Mouse (Mus musculus) spleen, embryonic (tissue): ENCODE measurements at regions not wholly inside any gene's neighbourhood (a gene's known extent, or its start where the extent isn't known, plus 50 kb on each side); places are given as distances from the start of the nearest gene placed in this dataset.

ENCODE experiments used
- CTCF ChIA-PET: fragments of 350-600 bp; sonication (Branson Sonifier 250); formaldehyde crosslinking; loops from one replicate; lab custom pipeline; 2022; lab: Charles Lee

DNA sequence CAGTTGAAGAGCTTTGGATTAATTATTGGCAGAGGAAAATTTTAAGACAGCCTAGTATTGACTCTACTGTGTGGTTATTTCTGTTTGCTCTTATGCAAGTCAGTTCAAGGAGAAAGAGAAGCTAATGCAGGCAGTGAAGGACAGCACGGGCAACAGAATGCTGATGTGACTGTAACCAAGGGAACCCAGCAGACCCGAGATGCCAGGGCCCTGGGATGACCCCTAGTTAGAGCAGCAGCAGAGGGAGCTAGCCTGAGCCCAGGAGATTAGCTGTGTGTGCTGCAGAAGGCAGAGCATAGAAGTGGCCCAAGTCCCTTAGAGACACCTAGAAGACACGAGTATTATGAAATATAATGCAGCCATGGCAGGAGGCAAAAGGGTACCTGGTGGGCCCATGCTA, 223.7 kb upstream of the Pfn2 start:
- CTCF ChIA-PET: no interaction called here

GRCm38 (mm10) chr3:58072230-58072839, 224.5 kb upstream of the Pfn2 start:
- CTCF ChIA-PET: interaction anchor here (0.6 kb wide), 1 partner anchor 368 kb away, joined by 6 read pairs; no protein-coding TSS in a partner anchor

- CTCF ChIA-PET: no interaction called here
These were observed 241.7 kb upstream of the Pfn2 start for GRCm38 (mm10) chr3:58089344-58090139.

- CTCF ChIA-PET: no interaction called here
These were observed 242.5 kb upstream of the Pfn2 start for GRCm38 (mm10) chr3:58090396-58090795.

GRCm38 (mm10) chr3:58091466-58092176, 243.7 kb upstream of the Pfn2 start:
- CTCF ChIA-PET: no interaction called here

DNA sequence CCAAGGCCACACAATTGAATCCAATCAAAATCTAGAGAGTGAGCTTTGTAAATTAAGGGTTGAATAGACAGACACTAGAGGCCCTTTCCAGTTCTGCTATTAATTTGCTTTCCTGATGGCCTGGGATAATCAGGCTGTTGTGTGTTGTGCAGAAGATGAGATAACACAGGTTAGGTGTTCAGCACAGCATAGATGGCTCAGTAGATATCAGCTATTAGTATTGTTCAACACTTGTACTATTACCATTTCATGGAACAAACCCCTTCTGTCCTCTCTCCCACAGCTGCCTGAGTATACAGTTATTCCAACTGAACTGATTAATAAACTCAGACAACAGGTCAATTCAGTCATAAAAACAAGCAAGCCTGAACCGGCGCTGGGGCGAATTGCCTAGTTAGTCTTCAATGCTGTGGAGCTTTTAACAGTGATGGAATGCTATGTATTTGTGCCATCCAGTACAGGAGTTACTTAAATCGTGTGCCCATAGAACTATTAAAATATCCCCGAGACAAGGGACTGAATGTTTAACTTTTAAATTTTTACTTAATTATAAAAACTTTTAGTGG, 263.1 kb upstream of the Pfn2 start:
- CTCF ChIA-PET: no interaction called here

GRCm38 (mm10) chr3:58112431-58112856, 264.6 kb upstream of the Pfn2 start:
- CTCF ChIA-PET: no interaction called here

DNA sequence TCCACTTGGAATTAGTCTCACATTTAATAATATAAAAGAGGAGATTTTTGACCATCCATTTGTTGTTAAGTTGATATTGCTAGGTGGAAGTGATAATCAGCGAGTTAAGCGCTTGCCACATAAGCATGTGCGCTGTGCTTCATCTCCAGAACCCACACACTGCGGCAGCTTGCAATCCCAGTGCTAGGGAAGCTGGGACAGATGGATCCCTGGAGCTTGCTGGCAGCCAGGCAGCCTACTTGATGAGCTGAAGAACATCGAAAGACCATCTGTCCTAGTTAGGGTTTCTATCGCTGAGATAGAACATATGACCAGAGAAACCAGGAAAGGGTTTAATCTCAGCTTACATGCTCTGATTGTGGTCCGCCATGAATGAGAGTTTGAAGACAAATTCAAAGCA, 266.1 kb upstream of the Pfn2 start:
- CTCF ChIA-PET: no interaction called here

- CTCF ChIA-PET: no interaction called here
These were observed 267.6 kb upstream of the Pfn2 start for GRCm38 (mm10) chr3:58115511-58115910.

DNA sequence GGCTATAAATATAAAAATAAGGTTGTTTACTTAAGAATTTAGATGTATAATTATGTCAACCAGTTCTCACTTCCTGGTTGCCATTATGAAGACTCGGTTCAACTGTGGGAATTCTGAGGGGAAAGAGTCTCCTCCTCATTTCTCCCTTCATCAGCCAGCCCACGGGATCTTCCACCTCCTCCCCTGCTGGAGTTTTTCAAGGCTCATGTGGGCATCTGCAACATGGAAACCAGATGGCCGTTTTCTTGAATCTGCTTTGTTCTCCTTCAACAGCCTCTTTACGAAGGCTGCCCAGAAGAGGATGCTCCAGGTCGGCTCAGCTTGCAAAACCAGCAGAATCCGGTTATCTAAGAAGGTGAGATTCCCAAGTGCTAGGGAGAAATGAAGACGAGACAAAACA, 269.0 kb upstream of the Pfn2 start:
- CTCF ChIA-PET: no interaction called here

GRCm38 (mm10) chr3:58120051-58120450, 272.2 kb upstream of the Pfn2 start:
- CTCF ChIA-PET: no interaction called here

DNA sequence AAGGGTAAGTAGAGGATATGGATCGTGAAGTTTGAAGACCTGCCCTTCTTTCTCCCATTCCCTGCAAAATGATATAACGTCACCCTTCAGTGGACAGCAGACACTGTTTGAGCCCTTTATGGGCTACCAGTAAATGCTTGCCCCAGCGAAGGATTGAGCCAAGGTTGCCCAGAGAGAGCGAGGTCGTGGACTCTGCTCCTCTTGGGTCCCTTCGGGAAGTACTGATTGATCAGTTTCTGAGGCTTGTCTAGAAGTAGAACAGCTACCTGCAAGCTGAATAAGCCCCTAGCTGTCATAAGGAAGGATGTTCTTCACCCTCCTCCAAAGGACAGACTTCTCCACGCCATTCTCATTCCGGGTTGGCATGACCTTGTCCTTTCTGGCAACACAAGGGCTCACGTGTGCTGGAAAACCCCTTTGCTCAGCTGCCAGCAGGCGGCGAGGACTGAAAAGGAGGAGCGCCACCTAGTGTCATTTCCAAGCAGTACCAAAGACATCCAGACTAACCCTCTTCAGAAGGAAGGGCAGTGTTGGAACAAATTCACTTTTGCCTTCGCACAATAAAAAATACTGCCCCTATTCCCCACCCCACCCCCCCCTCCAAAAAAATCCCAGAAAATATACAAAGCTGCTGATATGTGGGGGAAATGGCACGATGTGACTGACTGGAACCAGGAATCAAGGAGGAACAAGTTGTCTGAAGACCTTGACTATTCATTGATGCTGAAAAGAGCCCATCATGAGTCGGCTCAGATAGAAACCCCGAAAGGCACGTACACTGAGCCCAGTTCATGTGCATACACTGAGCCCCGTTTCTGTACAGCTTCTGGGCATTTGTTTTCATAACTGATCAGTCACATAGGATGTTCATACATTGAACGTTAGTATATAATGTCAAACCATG, 274.8 kb upstream of the Pfn2 start:
- CTCF ChIA-PET: interaction anchor here (0.6 to 0.7 kb wide), 2 partner anchors 456 to 1838 kb away, joined by 3 to 8 read pairs; no protein-coding TSS in a partner anchor

DNA sequence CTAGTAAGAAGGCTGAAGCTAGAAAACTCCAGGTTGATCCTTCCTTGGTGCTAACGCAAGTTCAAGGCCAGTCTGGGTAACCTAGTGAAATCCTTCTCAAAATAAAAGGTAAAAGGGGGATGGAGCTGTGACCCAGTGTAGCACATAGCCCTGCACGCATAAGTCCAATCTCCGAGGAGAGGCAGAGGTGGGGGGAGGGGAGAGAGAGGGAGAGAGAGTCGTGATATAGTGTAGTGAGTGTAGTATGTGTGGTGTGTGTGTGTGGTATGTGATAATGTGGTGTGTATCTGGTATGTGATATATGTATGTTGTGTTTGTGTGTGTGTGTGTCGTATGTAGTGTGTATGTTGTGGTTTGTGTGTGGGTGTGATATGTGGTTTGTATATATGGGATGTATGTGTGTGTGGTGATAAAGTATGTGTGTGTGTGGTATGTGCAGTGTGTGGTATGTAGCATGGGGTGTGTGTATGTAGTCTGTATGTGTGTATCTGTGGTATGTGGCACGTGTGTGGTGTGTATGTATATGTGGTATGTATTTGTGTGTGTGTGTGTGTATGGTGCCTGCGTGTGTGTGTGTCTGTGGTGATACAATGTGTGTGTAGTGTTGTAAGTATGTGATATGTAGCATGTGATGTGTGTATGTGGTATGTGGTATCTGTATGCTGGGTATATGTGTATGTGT, 275.7 kb upstream of the Pfn2 start:
- CTCF ChIA-PET: interaction anchor here (0.6 to 0.7 kb wide), 2 partner anchors 457 to 1838 kb away, joined by 3 to 8 read pairs; no protein-coding TSS in a partner anchor

GRCm38 (mm10) chr3:58124886-58125285, 277.0 kb upstream of the Pfn2 start:
- CTCF ChIA-PET: interaction anchor here (0.6 kb wide), 1 partner anchor 404 kb away, joined by 3 read pairs; no protein-coding TSS in a partner anchor

DNA sequence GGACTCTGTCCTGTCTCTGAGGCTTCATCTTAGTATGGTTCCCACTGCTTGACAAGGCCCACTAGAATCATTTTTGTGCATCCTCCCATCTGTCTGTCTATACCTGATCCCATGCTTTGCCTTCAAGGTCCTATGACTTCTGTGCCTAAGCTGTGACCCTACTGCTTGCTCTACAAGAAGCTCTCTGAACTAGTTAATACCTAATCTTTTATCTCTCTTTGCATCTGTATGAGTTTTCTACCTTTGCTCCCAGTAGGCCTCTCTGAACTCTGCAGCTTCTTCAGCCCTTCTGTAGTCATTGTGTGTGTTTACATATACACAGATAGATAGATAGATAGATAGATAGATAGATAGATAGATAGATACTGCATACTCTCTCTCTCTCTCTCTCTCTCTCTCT, 279.1 kb upstream of the Pfn2 start:
- CTCF ChIA-PET: no interaction called here

GRCm38 (mm10) chr3:58128059-58128458, 280.2 kb upstream of the Pfn2 start:
- CTCF ChIA-PET: no interaction called here

DNA sequence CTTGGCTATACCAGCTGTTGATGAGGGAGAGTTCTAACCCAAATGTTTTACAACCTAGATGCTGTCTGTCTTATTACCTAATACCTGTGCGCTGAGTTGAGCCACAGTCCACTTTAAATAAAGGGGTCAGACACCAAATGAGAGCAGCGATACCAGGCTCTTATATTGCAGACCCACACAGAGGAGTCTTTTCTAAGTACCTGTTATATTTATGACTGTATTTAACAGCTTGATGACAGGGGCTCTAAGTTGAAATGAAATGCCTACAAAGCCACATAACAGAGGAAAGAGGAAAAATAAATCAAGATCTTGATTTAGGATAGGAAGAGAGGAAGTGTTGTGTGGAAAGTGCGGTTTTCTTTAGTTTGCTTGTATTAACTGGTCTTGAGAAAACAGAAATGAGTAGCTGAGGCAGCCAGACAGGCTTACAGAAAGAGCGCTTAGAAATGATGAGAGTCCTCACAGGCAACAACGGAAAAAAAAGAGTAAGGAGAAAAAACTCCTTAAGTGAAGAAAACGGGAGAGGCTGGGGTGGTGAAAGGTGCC, 281.6 kb upstream of the Pfn2 start:
- CTCF ChIA-PET: interaction anchor here (0.6 kb wide), 1 partner anchor 512 kb away, joined by 3 read pairs; no protein-coding TSS in a partner anchor

- CTCF ChIA-PET: no interaction called here
These were observed 278.7 kb upstream of the Tsc22d2 start for GRCm38 (mm10) chr3:58135607-58136365.
